Mouse (Mus musculus) R1 (cell line): ENCODE data around the gene Hspa2.
A peak's percentile ranks its signal among the peaks of the same experiment; 100 is the strongest.

Experiments
- DNase-seq: peaks from one replicate; pipeline ENCODE4 v3.0.0-alpha.2; 2018; ENCODE audit warnings: low read depth, low spot score

Hspa2 gene

DNA sequence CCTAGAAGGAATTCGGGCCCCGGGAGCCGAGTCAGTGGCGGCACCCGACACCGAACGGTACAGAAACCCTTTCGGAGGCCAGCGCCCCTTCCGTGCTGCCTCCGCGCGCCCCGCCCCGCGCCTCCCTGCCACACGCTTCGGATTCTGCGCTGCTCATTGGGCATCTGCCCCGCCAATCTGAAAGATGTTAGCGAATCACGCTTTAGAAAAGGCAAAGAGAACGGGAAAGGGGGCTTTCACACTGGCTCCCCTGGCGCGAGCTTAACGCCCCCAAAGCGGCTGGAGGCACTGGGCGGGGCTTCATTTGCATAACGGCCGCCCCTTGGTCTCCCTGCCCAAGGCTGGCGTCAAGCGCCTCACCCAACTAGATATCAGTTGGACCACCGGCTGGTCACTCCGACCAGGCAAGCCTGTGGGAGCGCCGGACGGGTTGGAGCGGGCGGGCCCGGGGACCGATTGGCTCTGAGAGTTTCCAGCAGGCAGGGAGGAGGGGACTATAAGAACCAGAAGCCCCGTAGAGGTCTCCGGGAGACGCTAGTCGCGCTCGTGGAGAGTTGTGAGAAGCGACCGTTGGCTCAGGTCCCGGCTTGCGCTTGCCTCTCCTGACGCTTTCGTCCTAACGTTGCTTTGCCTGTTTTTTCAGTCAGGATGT lies at the start of gene Hspa2:
Gene Hspa2, plus strand, starts transcription at position 291 of the 652 bp plus-strand sequence.
- DNase-seq, result peak; percentile 100

DNA sequence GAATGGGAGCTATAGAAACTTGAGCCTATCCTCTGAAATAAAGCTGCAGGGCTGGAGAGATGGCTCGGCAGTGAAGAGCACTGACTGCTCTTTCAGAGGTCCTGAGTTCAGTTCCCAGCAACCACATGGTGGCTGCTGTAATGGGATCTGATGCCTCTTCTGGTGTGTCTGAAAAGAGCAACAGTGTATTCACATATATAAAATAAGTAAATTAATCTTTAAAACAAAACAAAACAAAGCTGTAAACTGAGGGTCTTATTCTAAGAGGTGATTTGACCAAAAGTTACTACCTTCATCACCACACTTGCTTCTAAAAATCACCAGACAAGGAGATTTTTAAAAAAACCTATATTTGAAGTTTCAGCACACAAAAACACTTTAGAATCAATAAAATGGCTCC lies 43.1 kb upstream of the Hspa2 start:
- DNase-seq, result no peak

DNA sequence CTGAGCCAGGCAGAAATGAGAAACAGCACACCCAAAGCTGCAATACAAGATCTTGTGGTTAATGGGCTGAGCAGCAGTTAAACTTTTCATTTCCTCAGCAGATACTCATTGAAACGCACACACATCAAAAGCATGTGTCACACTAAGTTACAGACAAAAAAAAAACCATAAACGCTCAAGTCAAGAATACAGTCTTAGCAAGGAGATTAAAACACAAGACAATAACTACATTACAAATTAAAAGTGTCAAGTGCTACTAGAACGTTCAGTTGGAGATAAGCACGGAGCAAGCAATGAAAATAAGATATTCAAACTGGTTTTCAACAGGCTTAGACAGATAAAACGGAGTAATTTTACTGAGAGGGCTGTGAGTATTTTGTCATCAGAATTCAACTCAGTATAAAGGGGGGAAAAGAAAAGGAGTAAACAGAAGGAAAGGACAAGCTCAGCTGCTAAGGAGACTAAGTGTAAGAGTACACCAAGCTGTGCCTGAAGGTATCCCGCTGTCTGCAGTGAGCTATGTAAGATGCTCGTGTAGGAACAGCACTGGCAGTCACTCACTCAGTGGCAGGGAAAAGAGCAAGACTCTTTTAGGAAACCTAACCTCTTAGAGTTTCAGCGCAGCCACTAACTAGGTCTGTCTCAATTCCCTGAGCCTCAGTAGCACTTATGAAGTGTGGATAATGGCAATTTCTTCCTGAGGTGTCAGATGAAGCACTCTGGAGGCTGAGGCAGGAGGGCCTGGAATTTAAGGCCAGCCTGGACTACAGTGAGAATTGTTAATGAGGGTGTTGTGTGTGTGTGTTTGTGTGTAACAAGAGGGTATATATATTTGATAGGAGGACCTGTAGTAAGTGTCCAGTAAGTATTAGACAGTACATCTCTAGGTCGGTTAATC lies 42.3 kb upstream of the Hspa2 start:
- no peak for DNase-seq

DNA sequence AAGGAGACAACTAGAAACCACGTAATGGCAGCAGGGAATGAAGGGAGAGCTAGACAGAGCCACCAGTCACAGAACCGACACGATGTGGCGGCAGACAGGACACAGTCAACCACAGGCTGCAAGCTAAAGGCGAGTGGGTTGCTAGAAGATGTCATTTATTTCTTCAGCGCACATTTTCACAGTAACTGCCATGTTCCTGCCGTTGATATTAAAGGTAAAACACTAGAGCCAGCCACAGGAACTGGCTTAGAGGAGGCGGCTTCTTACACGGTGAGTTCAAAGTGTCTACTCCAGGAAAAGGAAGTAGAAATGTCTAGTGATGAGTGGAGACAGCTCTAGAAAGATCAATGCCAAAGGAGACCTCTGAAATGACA lies 41.7 kb upstream of the Hspa2 start:
- no peak for DNase-seq

DNA sequence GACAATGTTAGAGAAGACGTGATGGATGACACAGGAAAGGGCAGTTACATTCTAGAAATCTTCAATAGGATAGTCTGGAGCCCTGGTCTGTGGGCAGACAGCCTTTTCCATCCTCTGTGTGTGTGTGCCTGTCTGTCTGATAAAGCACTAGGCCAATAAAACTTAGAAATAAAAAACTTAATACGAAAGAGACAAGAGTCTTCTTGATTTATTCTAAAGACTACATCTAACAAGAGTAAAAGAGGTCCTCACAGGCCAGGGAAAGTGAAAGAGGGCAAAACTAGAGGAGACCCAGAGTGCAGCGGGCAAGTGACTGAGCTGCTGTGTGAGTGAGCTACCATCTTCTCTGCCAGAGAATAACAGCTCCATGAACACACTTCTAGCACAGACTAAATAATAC lies 37.7 kb upstream of the Hspa2 start:
- no peak for DNase-seq

DNA sequence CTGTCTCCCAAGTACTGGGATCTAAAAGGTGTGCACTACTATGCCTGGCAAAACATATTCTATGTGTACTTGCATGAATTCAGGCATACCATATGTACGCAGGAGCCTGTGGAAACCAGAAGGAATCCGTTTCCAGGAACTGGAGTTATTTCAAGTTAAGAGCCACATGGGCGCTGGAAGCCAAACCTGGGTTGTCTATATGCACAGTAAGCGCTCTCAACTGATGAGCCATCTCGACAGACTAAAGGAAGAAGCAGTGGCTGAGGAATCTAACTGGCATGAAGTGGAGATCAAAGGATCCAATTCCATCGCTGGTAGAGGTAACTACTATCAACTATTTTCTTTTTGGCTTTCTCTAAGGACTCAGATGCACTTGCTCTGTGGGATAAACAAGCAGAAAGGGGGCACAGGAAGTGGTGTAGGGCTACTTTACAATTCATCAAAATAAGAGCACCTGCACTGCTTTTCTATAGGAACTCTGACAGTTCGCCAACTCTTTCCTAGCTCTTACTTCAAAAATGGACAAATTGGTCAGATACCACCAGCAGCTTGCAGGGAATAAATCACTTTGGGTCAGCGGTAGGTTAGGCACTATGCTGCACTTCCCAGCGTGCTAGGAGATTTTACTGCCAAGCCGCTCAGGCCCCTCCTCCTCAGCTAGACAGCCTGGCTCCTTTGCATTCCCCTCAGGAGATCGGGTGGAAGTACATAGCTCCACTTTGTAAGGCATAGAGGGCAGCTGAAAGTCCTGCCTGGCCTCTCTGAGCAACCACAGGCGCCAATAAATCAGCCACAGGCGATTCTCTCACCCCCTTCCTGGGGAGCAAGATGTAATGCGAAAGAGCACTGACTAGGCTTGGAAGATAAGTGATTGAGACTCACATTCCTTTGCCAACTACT lies 36.6 kb upstream of the Hspa2 start:
- DNase-seq, result peak; percentile 57

DNA sequence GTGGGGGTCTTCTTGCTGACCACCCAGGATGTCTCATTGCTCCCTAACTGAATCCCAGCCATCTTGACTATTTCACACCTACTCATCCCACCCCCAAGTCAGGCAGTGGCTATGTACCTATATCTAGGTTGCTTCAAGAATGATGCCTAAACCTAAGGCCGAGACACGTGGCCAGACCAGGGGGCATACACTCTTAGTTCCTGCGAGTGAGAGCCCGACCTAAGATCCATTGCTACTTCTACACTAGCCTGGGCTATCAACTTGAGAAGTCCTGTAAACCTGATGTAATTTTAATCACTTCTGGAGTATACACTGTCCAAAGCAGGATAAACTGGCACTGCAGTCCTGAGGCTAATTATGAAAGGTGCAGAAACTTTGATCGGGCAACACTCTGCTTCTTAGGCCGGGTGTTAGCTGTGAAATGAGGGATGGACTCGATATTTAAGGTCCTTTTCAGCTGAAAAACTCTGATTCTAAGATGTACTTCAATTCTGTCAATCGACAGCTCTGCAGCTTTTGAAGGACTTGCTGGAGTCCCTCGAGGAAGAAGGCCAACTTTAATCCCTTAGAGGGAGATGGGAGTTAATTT lies 35.7 kb upstream of the Hspa2 start:
- DNase-seq, result no peak

DNA sequence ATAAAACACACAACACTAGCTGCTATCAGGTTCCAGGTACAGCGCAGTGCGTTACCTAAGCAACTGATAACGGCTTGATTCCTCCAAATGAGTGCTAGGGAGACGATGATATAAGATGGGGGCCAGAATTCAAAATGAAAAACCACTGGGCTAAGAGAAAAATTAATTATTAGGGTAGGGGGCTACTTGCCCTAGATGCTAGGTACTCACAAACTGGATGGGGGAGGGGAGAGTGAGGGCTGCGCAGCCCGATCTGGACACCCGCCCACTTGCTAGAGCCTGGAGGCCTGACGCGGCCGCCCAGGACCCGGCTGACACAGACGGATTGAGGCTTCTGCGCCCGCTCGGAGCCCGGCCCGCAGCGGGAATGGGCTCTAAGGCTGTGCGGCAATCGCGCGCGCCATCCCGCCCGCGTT lies 35.2 kb upstream of the Hspa2 start:
- DNase-seq, result peak; percentile 71

DNA sequence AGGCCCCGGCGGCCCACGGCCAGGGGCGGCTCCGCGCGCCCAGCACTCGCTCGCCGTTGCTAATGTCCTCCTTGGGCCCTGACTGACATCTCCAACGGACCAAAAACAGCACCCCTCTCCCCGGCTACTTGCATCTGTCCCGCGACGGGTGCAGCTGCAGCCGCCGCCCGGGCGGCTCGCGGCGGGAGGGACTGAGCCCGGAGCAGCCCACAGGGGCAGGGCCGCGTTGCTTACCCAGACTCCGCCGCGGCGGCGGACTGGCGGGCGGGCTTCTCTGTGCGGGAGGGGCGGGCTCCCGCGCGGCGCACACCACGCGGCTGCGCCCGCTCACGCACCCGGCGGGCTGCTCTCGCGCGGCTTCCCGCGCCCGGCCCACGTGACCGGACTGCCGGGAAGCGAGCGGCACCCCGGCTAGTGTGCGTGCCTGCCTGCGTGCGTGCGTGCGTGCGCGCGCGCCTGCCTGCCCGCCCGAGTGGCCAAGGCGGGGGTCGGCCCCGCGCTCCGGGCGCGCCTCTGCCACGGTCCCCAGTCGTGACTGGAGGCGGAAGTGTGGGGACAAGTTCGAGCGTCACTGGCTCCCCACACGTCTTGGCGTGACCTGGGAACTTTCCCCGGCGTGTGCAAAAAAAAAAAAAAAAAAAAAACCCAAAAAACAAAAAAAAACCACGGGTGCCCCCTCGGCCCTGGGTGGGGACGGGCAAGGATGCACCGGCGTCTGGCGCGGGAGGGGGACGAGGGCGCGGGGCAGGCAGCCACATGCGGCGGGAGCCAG lies 34.6 kb upstream of the Hspa2 start, which contains the start of gene Zbtb25:
Gene Zbtb25, minus strand, starts transcription at position 397 of the 772 bp plus-strand sequence.
- peak; percentile 87 for DNase-seq

DNA sequence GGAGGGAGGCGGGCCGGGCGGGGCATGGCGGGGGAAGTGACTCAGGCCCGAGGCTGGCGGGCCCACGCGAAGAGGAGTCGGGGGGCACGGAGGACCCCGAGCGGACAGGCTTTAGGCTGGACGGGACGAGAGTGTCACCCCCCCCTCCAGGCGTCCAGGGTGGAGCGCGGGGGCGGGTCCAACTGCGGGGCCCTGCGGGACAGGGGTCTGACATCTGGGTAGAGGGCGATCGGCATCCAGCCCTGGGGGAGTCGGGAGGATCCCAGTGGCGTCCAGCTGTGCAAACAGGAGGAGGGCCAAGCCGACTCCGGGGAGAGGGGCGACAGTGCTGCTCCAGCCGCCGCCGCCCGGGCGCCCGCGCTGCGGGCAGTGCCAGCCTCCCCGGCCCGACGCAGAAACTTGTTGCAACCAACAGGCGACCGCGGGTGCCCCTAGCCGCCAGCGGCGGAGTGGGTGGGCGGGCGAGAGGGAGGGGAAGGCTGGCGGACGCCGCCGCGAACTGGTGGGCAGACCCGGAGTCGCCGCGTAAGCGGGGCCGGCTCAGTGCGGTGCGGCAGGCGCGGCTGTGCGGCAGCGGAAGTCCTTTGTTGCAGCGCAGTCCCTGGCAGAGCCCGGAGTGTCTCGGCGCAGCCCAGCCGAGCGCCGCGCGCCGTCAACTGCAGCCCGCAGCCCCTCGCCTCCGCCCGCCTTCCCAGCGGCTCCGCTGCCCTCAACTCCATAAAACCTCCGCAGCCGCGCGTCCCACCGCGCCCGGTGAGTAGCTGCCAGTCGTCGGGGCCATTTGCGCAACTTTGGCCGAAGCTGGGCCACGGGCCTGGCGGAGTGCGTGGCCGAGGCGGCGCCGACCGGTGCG lies 33.8 kb upstream of the Hspa2 start, which contains the start of gene Zbtb1:
Gene Zbtb1, plus strand, starts transcription at position 289 of the 853 bp plus-strand sequence.
- DNase-seq, result peak; percentile 76

DNA sequence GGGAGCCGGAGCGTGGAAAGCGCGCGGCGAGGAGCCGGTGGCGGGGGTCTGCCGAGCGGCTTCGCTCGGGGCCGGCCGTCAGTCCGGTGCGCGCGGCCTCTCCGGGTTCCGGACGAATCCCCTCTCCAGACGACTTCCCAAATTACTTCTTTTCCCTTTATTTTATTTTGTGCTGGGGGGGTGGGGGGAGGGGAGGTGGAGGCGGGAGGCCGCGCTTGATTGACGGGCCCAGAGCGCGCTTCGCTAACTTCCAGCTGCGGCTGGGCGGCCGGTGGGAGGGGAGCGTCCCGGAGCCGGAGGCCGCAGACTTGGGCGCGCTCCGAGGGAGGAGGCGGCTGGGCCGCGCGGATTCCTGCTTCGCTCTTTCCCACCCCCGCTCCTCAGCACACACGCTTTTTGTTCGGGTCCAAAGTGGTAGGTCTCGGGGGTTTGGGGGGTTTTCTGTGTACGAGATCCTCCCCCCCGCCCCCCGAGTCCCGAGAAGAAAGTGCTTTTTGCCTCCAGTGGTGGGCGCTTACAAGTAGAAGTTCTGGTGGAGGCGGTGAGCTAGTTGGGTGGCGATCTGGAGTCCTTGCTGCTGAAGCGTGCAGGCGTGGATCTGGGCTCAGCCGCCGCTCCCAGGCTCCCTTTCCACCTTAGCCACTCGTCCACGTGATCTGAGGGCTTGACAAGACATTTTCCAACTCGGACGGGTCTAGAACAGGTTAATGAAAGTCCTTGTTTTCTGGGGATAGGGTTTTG lies 33.0 kb upstream of the Hspa2 start:
- DNase-seq, result peak; percentile 85

DNA sequence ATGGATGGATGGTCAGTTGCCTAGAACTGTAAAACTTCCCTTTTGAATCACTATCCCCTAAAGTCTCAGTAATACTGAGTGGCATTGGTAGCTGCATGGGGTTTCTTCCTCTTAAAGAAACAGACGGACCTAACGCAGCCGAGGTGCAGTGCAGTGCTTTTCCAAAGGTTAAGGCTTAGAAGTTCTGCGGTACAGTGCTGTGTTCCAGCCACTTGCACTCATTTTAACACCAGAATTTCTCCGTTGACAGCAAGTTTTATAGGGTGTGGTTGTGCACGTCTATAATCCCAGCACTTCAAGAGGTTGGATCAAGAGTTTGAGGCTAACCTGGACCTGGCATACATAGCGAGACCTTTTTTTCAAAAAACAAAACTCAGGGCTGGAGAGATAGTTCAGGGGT lies 31.9 kb upstream of the Hspa2 start:
- DNase-seq, result no peak

DNA sequence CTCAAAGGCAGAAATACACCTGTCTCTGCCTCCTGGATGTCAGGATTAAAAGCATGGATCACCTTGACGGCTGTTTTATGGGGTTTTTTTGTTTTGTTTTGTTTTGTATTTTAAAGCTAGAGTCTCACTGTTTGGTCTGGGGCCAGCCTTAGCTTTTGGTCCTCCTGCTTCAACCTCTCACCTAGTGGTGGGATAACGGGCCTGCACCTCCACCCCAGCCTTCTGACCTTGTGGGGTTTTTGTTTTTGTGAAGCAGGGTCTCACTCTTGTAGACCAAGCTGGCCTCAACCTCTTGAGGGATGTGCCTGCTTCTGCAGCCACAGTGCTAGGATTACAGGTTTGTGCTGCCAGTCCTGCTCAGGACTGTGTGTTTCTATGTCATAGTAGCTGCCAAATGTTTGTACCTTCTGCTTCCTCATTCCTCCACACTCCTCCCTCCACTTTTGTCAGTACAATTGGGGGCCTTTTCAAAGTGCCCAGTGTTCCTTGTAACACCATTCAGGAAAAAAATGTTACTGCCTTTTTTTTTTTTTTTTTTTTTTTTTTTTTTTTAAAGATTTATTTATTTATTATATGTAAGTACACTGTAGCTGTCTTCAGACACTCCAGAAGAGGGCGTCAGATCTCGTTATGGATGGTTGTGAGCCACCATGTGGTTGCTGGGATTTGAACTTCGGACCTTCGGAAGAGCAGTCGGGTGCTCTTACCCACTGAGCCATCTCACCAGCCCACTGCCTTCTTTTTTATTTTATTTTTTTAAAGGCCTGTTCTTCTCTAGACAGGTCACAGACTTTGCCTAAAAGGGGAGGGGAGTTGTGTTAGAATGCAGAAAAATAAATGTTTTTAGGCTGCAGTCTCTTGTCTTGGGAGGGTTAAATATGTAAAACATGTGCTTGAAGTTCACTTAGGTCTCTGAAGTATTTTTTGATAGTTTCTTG lies 30.8 kb upstream of the Hspa2 start:
- peak; percentile 83 for DNase-seq

DNA sequence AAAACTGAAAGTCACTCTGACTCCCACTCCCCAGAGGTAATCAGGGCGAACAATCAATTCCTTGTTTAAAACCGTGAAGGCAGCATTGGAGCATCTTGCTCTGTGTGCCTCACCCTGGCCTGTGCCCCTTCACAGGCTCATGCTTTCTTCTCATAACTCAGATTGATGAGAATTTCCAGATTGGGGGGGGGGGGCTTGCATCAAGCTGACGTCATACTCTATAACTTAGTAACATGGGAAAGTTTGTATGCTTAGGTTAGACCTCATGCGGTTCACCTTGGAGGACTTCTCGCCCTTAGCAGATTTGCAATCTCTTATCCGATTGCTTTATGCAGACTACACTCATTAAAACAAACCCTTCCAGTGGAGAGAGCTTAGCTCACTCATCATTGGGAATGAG lies 30.0 kb upstream of the Hspa2 start:
- no peak for DNase-seq

DNA sequence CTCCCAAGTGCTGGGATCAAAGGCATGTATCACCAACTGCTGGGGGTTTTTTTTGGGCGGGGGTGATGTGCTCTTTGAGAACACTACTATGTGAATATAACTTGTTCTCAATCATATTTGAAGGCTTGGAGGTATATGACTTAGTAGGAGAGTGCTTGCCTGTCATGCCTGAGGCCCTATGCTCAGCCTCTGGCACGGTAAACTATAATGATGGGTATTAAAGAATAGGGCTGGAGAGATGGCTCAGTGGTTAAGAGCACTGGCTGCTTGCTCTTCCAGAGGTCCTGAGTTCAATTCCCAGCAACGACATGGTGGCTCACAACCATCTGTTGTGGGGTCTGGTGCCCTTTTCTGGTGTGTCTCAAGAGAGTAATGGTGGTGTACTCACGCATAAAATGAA lies 29.1 kb upstream of the Hspa2 start:
- no peak for DNase-seq

DNA sequence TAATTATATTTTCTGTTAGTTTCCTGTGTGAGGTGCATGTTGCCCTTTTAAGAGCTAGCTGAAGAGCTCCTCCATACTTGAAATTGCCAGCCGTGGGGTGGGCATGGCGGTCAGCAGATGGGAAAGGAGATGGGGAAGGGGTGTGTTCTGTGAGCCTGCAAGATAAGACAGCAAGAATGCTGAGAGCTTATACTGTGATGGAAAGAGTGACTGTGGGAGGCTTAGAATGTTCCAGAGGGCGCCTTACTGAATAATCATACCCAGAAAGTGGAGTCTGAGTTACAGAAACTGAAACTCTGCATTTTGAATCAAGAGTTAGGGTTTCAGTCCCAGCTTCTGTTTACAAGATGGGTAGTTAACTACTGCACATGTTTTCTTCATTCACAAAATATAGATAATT lies 28.5 kb upstream of the Hspa2 start:
- DNase-seq, result no peak

DNA sequence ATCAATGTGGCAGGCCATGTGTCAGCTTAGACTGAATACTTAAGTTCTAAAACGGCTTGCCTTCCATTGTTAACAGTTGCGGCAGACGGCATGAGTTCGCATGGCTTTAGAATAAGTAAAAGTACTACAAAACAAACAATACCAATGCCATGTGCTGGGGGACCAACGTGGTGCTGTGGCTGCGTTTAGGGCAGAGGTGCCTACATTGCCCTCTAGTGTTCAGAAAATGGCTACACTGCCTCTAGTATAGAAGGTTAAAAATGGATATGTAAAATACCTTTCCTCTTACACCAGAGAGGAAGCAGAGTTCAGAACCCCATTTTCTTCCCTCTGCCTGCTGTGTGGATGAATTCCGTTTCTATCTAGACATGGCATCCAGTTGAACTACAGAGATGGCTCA lies 27.3 kb upstream of the Hspa2 start:
- DNase-seq, result peak; percentile 85

DNA sequence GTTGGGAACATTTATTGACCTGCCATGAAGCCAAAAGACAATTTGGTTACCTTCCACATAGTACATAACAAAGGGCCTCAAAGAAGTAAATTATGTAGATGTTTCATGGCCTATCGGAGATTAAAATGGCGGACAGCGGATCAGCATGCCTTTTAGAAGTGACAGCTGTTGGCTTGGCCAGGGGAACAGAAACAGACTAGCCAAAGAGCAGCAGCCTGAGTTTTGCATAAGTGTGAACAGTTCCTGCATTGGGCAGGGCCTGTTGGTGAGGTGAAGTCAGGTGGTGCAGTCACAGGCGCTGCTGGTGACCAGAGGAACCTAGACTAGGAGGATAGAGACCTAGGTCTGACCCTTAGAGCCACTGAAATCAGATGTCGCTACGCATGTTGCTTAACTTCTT lies 26.9 kb upstream of the Hspa2 start:
- DNase-seq, result peak; percentile 63
